Mouse (Mus musculus) ES-E14 (cell line): Measurements from ENCODE around the gene Cited1. TPM values are rescaled to one million over a fixed set of nuclear protein-coding genes. Genes with fewer than 3 reads are reported as not detected.

Experiments
- DNase-seq: peaks from one replicate; pipeline ENCODE4 v3.0.0-alpha.2; 2013; ENCODE audit warnings: low read depth, low spot score
- H3K27ac ChIP-seq: 2 replicates; pipeline ENCODE4 v1.5.1; 2012; ENCODE audit warnings: low read depth, mild to moderate bottlenecking, low read length, moderate library complexity, mixed read lengths; ENCODE audit not compliant: poor library complexity, insufficient read depth, severe bottlenecking
- H3K36me3 ChIP-seq: 2 replicates; pipeline ENCODE4 v1.6.1; 2012; ENCODE audit warnings: mild to moderate bottlenecking, low read length, moderate library complexity, mixed read lengths; ENCODE audit not compliant: control insufficient read depth, poor library complexity, insufficient read depth, severe bottlenecking
- H3K4me1 ChIP-seq, 2 experiments: fragments of 150-350 bp in 1 of 2; sonication (generic) in 1 of 2; 2 replicates each; pipeline ENCODE4 v1.6.1; 2012; ENCODE audit warnings: low read length in 2 of 2, mild to moderate bottlenecking in 1 of 2, mixed read lengths in 1 of 2; ENCODE audit not compliant: control insufficient read depth in 2 of 2, insufficient read depth in 2 of 2, poor library complexity in 1 of 2
- H3K4me3 ChIP-seq, 2 experiments: fragments of 150-350 bp in 1 of 2; sonication (generic) in 1 of 2; 2 replicates each; pipeline ENCODE4 v1.5.1; 2012; ENCODE audit warnings: low read length in 2 of 2, low read depth in 1 of 2, mild to moderate bottlenecking in 1 of 2, mixed read lengths in 1 of 2; ENCODE audit not compliant: insufficient read depth in 1 of 2, poor library complexity in 1 of 2, severe bottlenecking in 1 of 2
- H3K9ac ChIP-seq: 2 replicates; pipeline ENCODE4 v1.6.1; 2012; ENCODE audit warnings: low read depth, mild to moderate bottlenecking, low read length, mixed read lengths; ENCODE audit not compliant: poor library complexity, insufficient read depth, severe bottlenecking
- H3K9me3 ChIP-seq: fragments of 150-350 bp; sonication (generic); 2 replicates; pipeline ENCODE4 v1.6.1; 2012; ENCODE audit warnings: low read depth, mild to moderate bottlenecking, low read length; ENCODE audit not compliant: control insufficient read depth, insufficient read depth
- CHD2 ChIP-seq: IDR thresholded peaks from 2 replicates; pipeline ENCODE4 v1.6.1; 2014; ENCODE audit warnings: mild to moderate bottlenecking, low read depth, low read length, inconsistent platforms
- HCFC1 ChIP-seq: IDR thresholded peaks from 2 replicates; pipeline ENCODE4 v1.6.1; 2012; ENCODE audit warnings: low read length, inconsistent platforms, borderline replicate concordance; ENCODE audit not compliant: insufficient read depth
- MAFK ChIP-seq: IDR thresholded peaks from 2 replicates; pipeline ENCODE4 v1.6.1; 2014; ENCODE audit warnings: mild to moderate bottlenecking, low read depth, low read length, inconsistent platforms; ENCODE audit not compliant: insufficient read depth
- ZC3H11A ChIP-seq: IDR thresholded peaks from 2 replicates; pipeline ENCODE4 v1.6.1; 2012; ENCODE audit warnings: low read depth, mild to moderate bottlenecking, inconsistent platforms, low read length, borderline replicate concordance
- ZNF384 ChIP-seq: IDR thresholded peaks from 2 replicates; pipeline ENCODE4 v1.6.1; 2012; ENCODE audit warnings: low read depth, low read length, inconsistent platforms
- in situ Hi-C, 2 experiments: fragments of 600-800 bp; cut with MboI; formaldehyde crosslinking; loops; one replicate each; pipeline ENCODE4 v1.15.1; 2025; ENCODE audit warnings: low sequenced_read_pairs in 2 of 2, inconsistent platforms in 1 of 2; ENCODE audit not compliant: unreplicated experiment in 2 of 2
- total RNA-seq: library from RNA; depleted of rRNA; stranded (reverse); fragments of 300-350 nt; gene quantifications from 2 replicates; pipeline ENCODE4 v1.2.3, GENCODE M21; 2012; rRNA removed

The Cited1 gene
- total RNA-seq = 4.1 and 9.3 TPM in 2 replicates

DNA sequence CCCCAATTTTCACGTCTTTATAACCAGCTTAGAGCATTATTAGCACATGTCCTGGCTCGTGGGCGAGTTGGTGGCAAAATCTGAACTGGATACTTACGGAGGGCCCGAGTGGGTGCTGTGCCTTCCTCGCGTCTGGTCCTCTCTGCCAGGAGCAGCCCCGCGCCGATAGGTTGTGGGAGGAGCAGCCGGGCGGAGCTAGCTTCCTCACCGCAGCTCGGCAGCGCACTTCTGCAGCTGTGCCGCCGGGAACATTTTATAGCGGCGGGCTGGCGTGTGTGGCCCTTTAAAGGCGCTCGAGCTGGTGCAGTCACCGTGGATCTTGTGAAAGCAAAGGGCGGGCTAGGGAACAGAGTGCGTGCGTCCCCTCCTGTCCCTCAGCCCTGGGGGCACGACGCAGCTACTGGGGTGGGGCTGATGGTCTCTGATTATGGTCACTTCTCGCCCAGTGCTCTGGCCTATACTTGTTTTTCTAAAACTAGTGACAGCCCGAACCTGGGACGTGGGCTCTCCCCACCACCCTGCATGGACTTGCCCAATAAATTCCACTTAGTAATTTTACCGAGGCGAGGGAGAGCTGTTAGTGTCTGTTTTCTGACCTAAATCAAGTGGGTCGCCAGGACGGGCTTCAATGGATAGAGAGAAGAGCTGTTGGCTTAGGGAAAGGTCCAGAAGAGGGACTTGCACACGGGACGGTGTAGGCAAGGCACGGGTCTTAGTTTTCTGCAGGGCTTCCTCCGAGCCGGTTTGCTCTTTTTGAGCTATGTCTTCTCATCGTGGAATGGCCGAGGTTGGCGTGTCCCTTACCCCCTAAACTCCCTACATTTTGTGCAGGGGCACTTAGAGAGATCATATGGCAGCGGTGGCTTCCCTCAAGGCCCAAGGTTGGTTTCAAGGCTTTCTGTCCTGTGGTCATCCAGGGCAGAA lies at the start of gene Cited1:
Gene Cited1, minus strand, starts transcription at position 245 of the 924 bp plus-strand sequence.
- Histone ChIP-seq H3K36me3 (no peaks in the 10 kb centered on the region), H3K4me1 (no peaks in the 10 kb centered on the region), H3K4me3 (peak within 1 kb of the TSS; percentile 70), H3K9ac (peak within 1 kb of the TSS; percentile 64), H3K9me3 (no peaks in the 10 kb centered on the region), H3K27ac (no peak within 1 kb of the TSS)
- DNase-seq = no peak
- in situ Hi-C loops = no loop called here
- no peak for TF ChIP-seq ZNF384
- TF ChIP-seq HCFC1 = no peak
- no peak for TF ChIP-seq MAFK
- no peak for TF ChIP-seq CHD2
- TF ChIP-seq ZC3H11A = no peak

- no peak overlapping the region for H3K4me3 ChIP-seq
- H3K9ac ChIP-seq = no peak overlapping the region
- no peaks in the 10 kb centered on the region for H3K9me3 ChIP-seq
- no peak for DNase-seq
- no peak overlapping the region for H3K27ac ChIP-seq
- no peaks in the 10 kb centered on the region for H3K4me1 ChIP-seq
- in situ Hi-C loops = no loop called here
- TF ChIP-seq ZNF384 = no peak
- no peak for TF ChIP-seq CHD2
- TF ChIP-seq HCFC1 = no peak
- TF ChIP-seq ZC3H11A = no peak
- no peak for TF ChIP-seq MAFK
- H3K36me3 ChIP-seq = no peaks in the 10 kb centered on the region
These were observed 32.9 kb upstream of the Cited1 start for GRCm38 (mm10) chrX:102284889-102285288.

- in situ Hi-C loops = no loop called here
These were observed 10.8 kb upstream of the Cited1 start for GRCm38 (mm10) chrX:102262620-102263345.

DNA sequence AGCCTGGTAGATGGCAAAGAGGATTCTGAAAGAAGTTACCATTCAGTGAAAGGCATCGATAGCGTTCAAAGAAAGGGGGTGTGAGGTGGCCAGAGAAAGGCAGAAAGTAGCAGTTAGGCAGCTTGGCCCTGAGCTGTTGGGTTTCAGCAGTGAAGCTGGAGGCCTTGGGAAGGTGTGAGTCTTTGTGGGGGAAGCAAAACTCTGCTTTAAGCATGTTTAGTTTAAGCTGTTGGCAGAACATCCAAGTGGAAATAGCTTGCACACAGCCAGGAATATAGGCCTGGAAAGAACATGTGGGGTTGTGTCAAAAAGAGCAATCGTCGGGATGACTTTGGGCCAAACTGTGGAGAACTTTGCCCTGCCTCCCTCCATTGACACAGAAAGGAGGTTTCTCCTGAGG lies 7.8 kb upstream of the Cited1 start:
- Histone ChIP-seq H3K9ac (no peak overlapping the region), H3K9me3 (no peaks in the 10 kb centered on the region), H3K27ac (no peak overlapping the region), H3K36me3 (no peaks in the 10 kb centered on the region), H3K4me3 (no peak overlapping the region), H3K4me1 (no peaks in the 10 kb centered on the region)
- in situ Hi-C loops = no loop called here
- no peak for DNase-seq
- no peak for TF ChIP-seq HCFC1
- no peak for TF ChIP-seq MAFK
- no peak for TF ChIP-seq CHD2
- TF ChIP-seq ZNF384 = no peak
- no peak for TF ChIP-seq ZC3H11A

More at GRCm38 (mm10) chrX:102262620-102263345, 10.8 kb upstream of the Cited1 start:
- no peaks in the 10 kb centered on the region for H3K9me3 ChIP-seq
- no peak overlapping the region for H3K9ac ChIP-seq
- TF ChIP-seq ZNF384 (no peak), MAFK (no peak), CHD2 (no peak), HCFC1 (no peak), ZC3H11A (no peak)
- no peaks in the 10 kb centered on the region for H3K36me3 ChIP-seq
- no peak for DNase-seq
- H3K4me1 ChIP-seq = no peaks in the 10 kb centered on the region
- H3K4me3 ChIP-seq = no peak overlapping the region
- no peak overlapping the region for H3K27ac ChIP-seq
